Mouse (Mus musculus): ENCODE measurements at regions not wholly inside any gene's neighbourhood (a gene's known extent, or its start where the extent isn't known, plus 50 kb on each side); places are given as distances from the start of the nearest gene placed in this dataset.
"Not testable (repeated sequence)": the region's sequence is repeated elsewhere in the genome, so short reads cannot be mapped to it uniquely, and the experiment has no call there.

DNA sequence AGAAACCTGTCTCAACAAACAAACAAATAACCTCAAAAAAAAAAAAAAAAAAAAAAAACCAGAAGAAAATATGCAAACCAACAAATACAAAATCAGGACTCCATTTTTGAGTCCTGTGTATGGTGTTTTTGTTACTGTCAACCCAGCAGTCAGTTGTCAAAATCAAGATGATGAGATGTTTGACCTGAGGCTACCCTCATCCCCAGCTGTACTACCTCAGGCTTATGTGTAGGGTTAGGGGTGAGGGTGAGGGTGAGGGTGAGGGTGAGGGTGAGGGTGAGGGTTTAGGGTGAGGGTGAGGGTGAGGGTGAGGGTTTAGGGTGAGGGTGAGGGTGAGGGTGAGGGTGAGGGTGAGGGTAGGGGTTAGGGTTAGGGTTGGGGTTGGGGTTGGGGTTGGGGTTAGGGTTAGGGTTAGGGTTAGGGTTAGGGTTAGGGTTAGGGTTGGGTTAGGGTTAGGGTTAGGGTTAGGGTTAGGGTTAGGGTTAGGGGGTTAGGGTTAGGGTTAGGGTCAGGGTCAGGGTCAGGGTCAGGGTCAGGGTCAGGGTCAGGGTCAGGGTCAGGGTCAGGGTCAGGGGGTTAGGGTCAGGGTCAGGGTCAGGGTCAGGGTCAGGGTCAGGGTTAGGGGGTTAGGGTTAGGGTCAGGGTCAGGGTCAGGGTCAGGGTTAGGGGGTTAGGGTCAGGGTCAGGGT, 97.0 kb upstream of the Vmn2r87 start:
- peak in 1 of 2 experiments; percentile 16 for DNase-seq

DNA sequence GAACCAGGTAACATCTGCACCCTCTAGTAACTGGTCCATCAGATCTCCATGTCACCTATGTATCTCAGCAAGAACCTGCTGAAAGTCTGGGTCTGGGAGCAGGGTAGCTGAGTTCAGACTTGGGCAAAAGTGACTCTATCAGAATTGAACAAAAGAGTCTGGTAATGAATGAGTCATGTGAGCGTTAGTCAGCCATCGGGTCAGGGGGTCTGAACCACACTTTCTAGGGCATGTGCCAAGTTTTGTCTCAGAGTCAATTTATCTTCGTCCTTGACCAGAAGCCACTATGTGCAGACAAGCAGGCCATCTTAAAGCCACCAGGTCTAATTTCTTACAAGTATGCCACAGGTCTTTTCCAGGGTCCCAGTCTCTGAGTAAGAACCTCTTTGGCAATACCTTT, 69.2 kb upstream of the Vmn2r87 start:
- not testable (repeated sequence) for DNase-seq

DNA sequence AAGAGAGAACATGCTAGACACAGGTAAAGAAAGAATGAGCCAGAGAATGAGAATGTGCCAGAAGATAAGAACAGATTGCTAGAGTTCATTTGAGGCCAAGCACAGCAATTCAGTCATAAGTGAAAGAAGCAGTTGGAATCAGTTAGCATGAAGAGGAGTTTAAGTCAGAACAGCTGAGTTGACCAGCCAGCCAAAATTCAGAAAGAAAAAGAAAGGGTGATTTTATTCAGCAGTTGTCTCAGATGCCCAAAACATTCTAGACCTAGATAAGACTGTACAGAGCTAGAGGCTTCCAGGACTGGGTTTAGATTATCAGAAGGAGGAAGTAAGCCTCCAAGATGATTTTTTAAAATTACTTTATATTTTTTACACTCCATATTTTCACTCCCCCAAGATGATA, 51.4 kb upstream of the Vmn2r87 start:
- no peak for DNase-seq
